In the genomic region with DNA sequence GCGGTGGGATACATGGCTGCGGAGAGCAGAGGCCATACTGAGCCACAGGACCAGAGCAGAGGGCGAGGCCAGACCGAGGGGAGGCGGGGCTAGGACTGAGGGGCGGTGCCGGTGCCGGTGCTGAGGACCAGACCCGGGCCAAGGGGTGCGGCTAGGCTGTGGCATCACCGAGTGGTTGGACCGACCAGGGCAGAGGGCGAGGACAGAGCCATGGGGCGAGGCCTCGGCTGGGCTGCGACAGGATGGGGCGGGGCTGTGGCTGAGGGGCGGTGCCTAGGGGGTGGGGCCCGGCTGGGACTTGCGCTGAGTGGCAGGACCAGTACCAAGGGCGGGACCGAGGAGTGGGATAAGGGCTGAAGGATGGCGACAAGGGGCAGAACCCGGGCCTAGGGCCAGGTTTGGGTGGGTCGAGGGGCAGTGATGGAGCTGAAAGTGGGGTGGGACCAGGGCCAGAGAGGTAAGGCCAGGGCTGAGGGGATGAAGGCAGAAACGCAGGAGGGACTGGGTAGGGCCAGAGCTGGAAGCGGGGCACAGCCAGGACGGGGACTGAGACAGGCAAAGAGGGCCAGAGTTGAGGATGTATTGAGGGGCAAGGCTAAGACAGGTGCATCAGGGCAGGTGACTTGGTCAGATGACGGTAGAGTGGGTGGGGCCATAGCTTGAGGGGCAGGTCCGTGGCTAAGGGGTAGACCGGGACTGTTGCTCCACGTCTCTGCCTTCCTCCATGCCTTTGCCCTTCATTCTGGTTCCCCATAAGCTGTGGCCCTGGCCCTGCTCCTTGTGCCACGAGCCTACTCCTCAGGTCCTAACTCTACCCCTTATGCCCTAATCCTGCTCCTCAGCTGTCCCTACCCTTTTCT, we compare ENCODE assay signal across 8 mouse cellular contexts. TPM values are rescaled to one million over a fixed set of nuclear protein-coding genes. Genes with fewer than 3 reads are reported as not detected.
DNase-seq lines count a peak whose midpoint lies in the region; ATAC-seq lines count a peak whose summit lies in the region.

No protein-coding gene starts in this region.

- H3K4me2 ChIP-seq in hindbrain, embryonic 11.5 days (replicated peaks; ENCODE audit: low read depth, low read length): peak overlapping the region; percentile 57
- peak overlapping the region; percentile 53 for H3K4me2 ChIP-seq in stomach, embryonic 15.5 days

- no peaks in the 10 kb centered on the region for H3K36me3 ChIP-seq in hindbrain, embryonic 11.5 days (ENCODE audit: control insufficient read depth, insufficient read depth, low read length)
- no peaks in the 10 kb centered on the region for H3K36me3 ChIP-seq in limb, embryonic 10.5 days
- H3K36me3 ChIP-seq in stomach, embryonic 15.5 days: no peaks in the 10 kb centered on the region

- WGBS in hindbrain, embryonic 11.5 days: 4% methylated on average over 32 of the region's 33 CpGs
- WGBS in limb, embryonic 10.5 days: 3% methylated on average over 33 of the region's 33 CpGs
- 3% methylated on average over 33 of the region's 33 CpGs for WGBS in stomach, embryonic 15.5 days

- peaks cover 2% of the 10 kb centered on the region for H3K4me1 ChIP-seq in hindbrain, embryonic 11.5 days (replicated peaks; ENCODE audit: control insufficient read depth, insufficient read depth, low read length)
- H3K4me1 ChIP-seq in limb, embryonic 10.5 days: peaks cover 37% of the 10 kb centered on the region
- H3K4me1 ChIP-seq in stomach, embryonic 15.5 days: peaks cover 16% of the 10 kb centered on the region; the same call in 1 of the 2 replicates

- no peak overlapping the region for H3K27ac ChIP-seq in hindbrain, embryonic 11.5 days (ENCODE audit: low read depth, low read length)
- H3K27ac ChIP-seq in limb, embryonic 10.5 days: peak overlapping the region; percentile 56; the same call in 1 of the 2 replicates
- H3K27ac ChIP-seq in stomach, embryonic 15.5 days: no peak overlapping the region; the same call in 1 of the 2 replicates

- peak overlapping the region; percentile 37; the same call in 1 of the 2 replicates for H3K9ac ChIP-seq in hindbrain, embryonic 11.5 days (ENCODE audit: low read depth, low read length)
- no peak overlapping the region for H3K9ac ChIP-seq in stomach, embryonic 15.5 days

- H3K27me3 ChIP-seq in hindbrain, embryonic 11.5 days (ENCODE audit: control insufficient read depth, insufficient read depth, low read length): peaks cover 60% of the 10 kb centered on the region
- peaks cover 98% of the 10 kb centered on the region for H3K27me3 ChIP-seq in limb, embryonic 10.5 days (ENCODE audit: low read depth, poor library complexity, severe bottlenecking)
- H3K27me3 ChIP-seq in stomach, embryonic 15.5 days (replicated peaks): peaks cover 80% of the 10 kb centered on the region

- H3K4me3 ChIP-seq in hindbrain, embryonic 11.5 days (ENCODE audit: low read depth, low read length): peak overlapping the region; percentile 37
- H3K4me3 ChIP-seq in limb, embryonic 10.5 days: peak overlapping the region; percentile 49
- H3K4me3 ChIP-seq in stomach, embryonic 15.5 days (replicated peaks): peak overlapping the region; percentile 33

- peak; percentile 53 for ATAC-seq in erythroblast, adult 5-6 weeks (replicated peaks; ENCODE audit: low FRiP score, poor library complexity, severe bottlenecking)
- ATAC-seq in hindbrain, embryonic 11.5 days (ENCODE audit: low FRiP score): peak; percentile 87
- peak; percentile 85 for ATAC-seq in stomach, embryonic 15.5 days (ENCODE audit: insufficient read depth, low FRiP score, low read depth)

- no peaks in the 10 kb centered on the region for H3K9me3 ChIP-seq in hindbrain, embryonic 11.5 days (ENCODE audit: control insufficient read depth, low read length)
- no peaks in the 10 kb centered on the region for H3K9me3 ChIP-seq in limb, embryonic 10.5 days (replicated peaks)
- no peaks in the 10 kb centered on the region for H3K9me3 ChIP-seq in stomach, embryonic 15.5 days

- DNase-seq in left cerebral cortex, adult 18-20 months (ENCODE audit: low spot score in 2 of 2): peak; percentile 6 to 29
- DNase-seq in left cerebral cortex, adult 11 months (ENCODE audit: low spot score): no peak
- DNase-seq in adrenal gland, postnatal 25 days: peak; percentile 40
- DNase-seq in hindbrain, embryonic 11.5 days (ENCODE audit: low spot score): peak; percentile 79
- peak; percentile 85 for DNase-seq in limb, embryonic 10.5 days (ENCODE audit: low spot score)
- DNase-seq in mesoderm, embryonic 11.5 days (ENCODE audit: low read depth, low spot score): peak; percentile 60

RNA-seq across cellular contexts. Expression of a gene that starts 9.2 kb away (rescaled TPM):
- 10 to 100 TPM; 84.7 to 91.7 TPM for total RNA-seq in left cerebral cortex, adult 18-20 months (2021)
- 100 and 129 TPM in 2 replicates for total RNA-seq in adrenal gland, postnatal 25 days (2021)
- total RNA-seq in erythroblast, adult 5-6 weeks (2015; ENCODE audit: low replicate concordance): 13.4 and 23.8 TPM in 2 replicates
- total RNA-seq in erythroblast, adult 5-6 weeks (2017; ENCODE audit: low replicate concordance): 0.84 and 8.2 TPM in 2 replicates
- 10.9 and 11.9 TPM in 2 replicates for polyA plus RNA-seq in hindbrain, embryonic 11.5 days (2014; fragmentation: Nextera tagmentation; extraction: Ambion mirVana)
- polyA plus RNA-seq in limb, embryonic 10.5 days (2016; fragmentation: Nextera tagmentation; extraction: Ambion mirVana): 9.3 and 19.8 TPM in 2 replicates
- 65.5 and 78.2 TPM in 2 replicates for polyA plus RNA-seq in stomach, embryonic 15.5 days (2015; fragmentation: Nextera tagmentation; extraction: Ambion mirVana)

RNA-seq across cellular contexts. Expression of a gene that starts 17.9 kb away (rescaled TPM):
- total RNA-seq in left cerebral cortex, adult 18-20 months (2021): 100 to 1,000 TPM; 242 to 259 TPM
- total RNA-seq in adrenal gland, postnatal 25 days (2021): 0.43 and 1.2 TPM in 2 replicates
- total RNA-seq in erythroblast, adult 5-6 weeks (2015; ENCODE audit: low replicate concordance): not detected in 2 replicates
- total RNA-seq in erythroblast, adult 5-6 weeks (2017; ENCODE audit: low replicate concordance): 0.68 TPM in 1 of 2 replicates, not detected in the other
- polyA plus RNA-seq in hindbrain, embryonic 11.5 days (2014; fragmentation: Nextera tagmentation; extraction: Ambion mirVana): 12.7 and 13.7 TPM in 2 replicates
- polyA plus RNA-seq in limb, embryonic 10.5 days (2016; fragmentation: Nextera tagmentation; extraction: Ambion mirVana): 0.24 and 0.48 TPM in 2 replicates
- 1.7 and 1.8 TPM in 2 replicates for polyA plus RNA-seq in stomach, embryonic 15.5 days (2015; fragmentation: Nextera tagmentation; extraction: Ambion mirVana)

RNA-seq across cellular contexts. Expression of a gene that starts 31.6 kb away (rescaled TPM):
- total RNA-seq in left cerebral cortex, adult 18-20 months (2021): 10 to 100 TPM; 68.1 to 85.1 TPM
- total RNA-seq in adrenal gland, postnatal 25 days (2021): 120 and 128 TPM in 2 replicates
- total RNA-seq in erythroblast, adult 5-6 weeks (2015; ENCODE audit: low replicate concordance): 8.1 and 46.4 TPM in 2 replicates
- total RNA-seq in erythroblast, adult 5-6 weeks (2017; ENCODE audit: low replicate concordance): 10.8 and 12.8 TPM in 2 replicates
- polyA plus RNA-seq in hindbrain, embryonic 11.5 days (2014; fragmentation: Nextera tagmentation; extraction: Ambion mirVana): 43.5 and 46.9 TPM in 2 replicates
- polyA plus RNA-seq in limb, embryonic 10.5 days (2016; fragmentation: Nextera tagmentation; extraction: Ambion mirVana): 100 and 102 TPM in 2 replicates
- polyA plus RNA-seq in stomach, embryonic 15.5 days (2015; fragmentation: Nextera tagmentation; extraction: Ambion mirVana): 83.9 and 93.7 TPM in 2 replicates

RNA-seq across cellular contexts. Expression of a gene that starts 35.3 kb away (rescaled TPM):
- under 1 TPM; 0.58 to 0.82 TPM for total RNA-seq in left cerebral cortex, adult 18-20 months (2021)
- 0.85 and 1.4 TPM in 2 replicates for total RNA-seq in adrenal gland, postnatal 25 days (2021)
- 2.9 and 4.6 TPM in 2 replicates for total RNA-seq in erythroblast, adult 5-6 weeks (2015; ENCODE audit: low replicate concordance)
- 2.1 and 6.0 TPM in 2 replicates for total RNA-seq in erythroblast, adult 5-6 weeks (2017; ENCODE audit: low replicate concordance)
- polyA plus RNA-seq in hindbrain, embryonic 11.5 days (2014; fragmentation: Nextera tagmentation; extraction: Ambion mirVana): 0.15 and 0.24 TPM in 2 replicates
- 0.34 and 0.39 TPM in 2 replicates for polyA plus RNA-seq in limb, embryonic 10.5 days (2016; fragmentation: Nextera tagmentation; extraction: Ambion mirVana)
- 1.4 and 1.6 TPM in 2 replicates for polyA plus RNA-seq in stomach, embryonic 15.5 days (2015; fragmentation: Nextera tagmentation; extraction: Ambion mirVana)

RNA-seq across cellular contexts. Expression of a gene that starts 59.4 kb away (rescaled TPM):
- total RNA-seq in left cerebral cortex, adult 18-20 months (2021): 1 to 10 TPM; 2.6 to 3.5 TPM
- total RNA-seq in adrenal gland, postnatal 25 days (2021): 0.61 TPM in 1 of 2 replicates, not detected in the other
- 2.1 and 12.1 TPM in 2 replicates for total RNA-seq in erythroblast, adult 5-6 weeks (2015; ENCODE audit: low replicate concordance)
- total RNA-seq in erythroblast, adult 5-6 weeks (2017; ENCODE audit: low replicate concordance): 6.3 and 14.8 TPM in 2 replicates
- polyA plus RNA-seq in hindbrain, embryonic 11.5 days (2014; fragmentation: Nextera tagmentation; extraction: Ambion mirVana): 0.56 and 0.66 TPM in 2 replicates
- polyA plus RNA-seq in limb, embryonic 10.5 days (2016; fragmentation: Nextera tagmentation; extraction: Ambion mirVana): 0.80 and 2.0 TPM in 2 replicates
- polyA plus RNA-seq in stomach, embryonic 15.5 days (2015; fragmentation: Nextera tagmentation; extraction: Ambion mirVana): 4.4 and 5.8 TPM in 2 replicates

Comparison
In these comparisons a context has a peak if more than half of its experiments do, and no peak if none do; other contexts are left out.
1. RNA of a gene that starts 17.9 kb away (total RNA-seq): 242 to 259 TPM in left cerebral cortex, adult 18-20 months; 0.43 to 1.2 TPM in adrenal gland, postnatal 25 days and 0.68 TPM in erythroblast, adult 5-6 weeks; every median in the first group is over 100 times any median in the second.
2. Peak in every context shown above with its lines, with median percentiles within 50 percentile points of each other: ATAC-seq and H3K4me3 ChIP-seq.